Mouse (Mus musculus): ENCODE results near the gene Mip.

DNA sequence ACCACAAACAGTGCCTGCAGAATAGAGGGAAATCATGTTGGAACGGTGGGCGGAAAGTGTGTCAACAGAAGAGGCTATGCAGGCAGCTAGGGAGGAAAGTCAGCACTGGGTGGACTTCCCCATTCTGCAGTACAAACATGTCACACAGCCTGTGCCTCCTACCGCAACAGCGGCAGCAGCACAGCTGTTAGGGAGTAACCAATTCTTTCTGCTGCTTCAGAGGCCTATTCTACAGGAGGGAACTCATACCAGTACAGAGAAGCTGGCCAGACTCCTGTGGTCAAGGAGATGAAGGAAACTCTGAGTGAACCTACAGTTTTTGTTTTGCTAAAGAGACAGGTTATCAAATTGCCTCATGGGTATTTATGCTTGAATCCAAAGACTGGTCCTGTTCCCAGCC, 33.3 kb downstream of the Mip start:
- no peak for TF ChIP-seq MAX (IDR thresholded peaks at IDR 0.05)
- no peak for TF ChIP-seq CTCF (IDR thresholded peaks at IDR 0.05; ENCODE audit: control insufficient read depth, insufficient read depth, insufficient read length)
- TF ChIP-seq USF1 (IDR thresholded peaks at IDR 0.05; ENCODE audit: low read depth) = no peak
- TF ChIP-seq CEBPB (IDR thresholded peaks at IDR 0.05; ENCODE audit: low read depth) = no peak

Data from C2C12 (cell line).